Mouse (Mus musculus) gastrocnemius, adult 8-10 months (tissue): ENCODE results near the gene Chn1. TPM values are rescaled to one million over a fixed set of nuclear protein-coding genes. Genes with fewer than 3 reads are reported as not detected.

Experiments used
- DNase-seq, 2 experiments: peaks; one replicate each; pipeline ENCODE4 v3.0.0; 2022; ENCODE audit warnings: low spot score in 2 of 2
- total RNA-seq, 4 experiments: library from RNA; stranded (reverse); gene quantifications; 2 replicates each; pipeline ENCODE4 v1.2.4; 2022

The Chn1 gene
- total RNA-seq, 4 experiments from 2014 or later: 1.7 to 4.8 (median 3.3) TPM

DNA sequence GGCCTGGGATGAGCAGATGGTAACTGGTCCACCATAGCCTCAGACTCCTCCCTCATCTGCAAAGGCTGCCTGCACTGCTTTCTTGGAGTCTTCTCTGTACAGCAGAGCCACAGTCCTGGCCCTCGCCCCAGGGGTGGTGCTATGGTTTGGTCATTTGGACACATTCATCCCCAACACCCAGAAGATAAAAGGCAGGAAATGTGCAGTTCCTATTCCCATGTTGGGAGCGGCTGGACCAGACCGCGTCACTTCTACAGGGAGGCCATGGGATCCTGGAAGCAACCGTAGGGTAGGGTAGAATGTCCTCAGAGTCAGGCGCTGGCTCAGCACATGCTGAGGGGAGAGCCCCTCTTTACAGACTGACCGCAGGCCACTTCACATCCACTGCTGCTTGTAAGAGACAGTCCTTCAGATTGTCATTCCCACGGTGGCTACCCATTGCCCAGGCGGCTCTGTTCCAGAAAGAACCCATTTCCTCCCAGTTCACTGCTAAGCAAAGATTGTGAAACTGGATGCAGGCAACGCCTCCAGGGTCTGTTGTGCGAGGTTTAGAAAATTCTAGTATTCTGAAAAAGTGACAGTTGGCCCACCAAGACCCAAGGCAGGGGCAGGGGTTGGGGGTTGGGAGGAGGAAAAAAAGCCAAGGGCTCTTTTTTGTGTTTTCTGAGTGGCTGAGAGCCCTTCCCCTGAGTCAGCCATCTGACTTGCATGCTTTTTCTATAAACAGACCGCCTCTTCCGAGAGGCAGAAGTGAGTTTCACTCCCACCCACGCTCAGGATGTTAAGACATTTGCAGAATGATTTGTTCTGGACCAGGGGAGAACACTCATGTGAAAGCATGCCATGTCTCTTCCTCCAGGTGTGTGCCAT is 182.7 kb downstream of the Chn1 start:
- peak; percentile 33 to 51 for DNase-seq

DNA sequence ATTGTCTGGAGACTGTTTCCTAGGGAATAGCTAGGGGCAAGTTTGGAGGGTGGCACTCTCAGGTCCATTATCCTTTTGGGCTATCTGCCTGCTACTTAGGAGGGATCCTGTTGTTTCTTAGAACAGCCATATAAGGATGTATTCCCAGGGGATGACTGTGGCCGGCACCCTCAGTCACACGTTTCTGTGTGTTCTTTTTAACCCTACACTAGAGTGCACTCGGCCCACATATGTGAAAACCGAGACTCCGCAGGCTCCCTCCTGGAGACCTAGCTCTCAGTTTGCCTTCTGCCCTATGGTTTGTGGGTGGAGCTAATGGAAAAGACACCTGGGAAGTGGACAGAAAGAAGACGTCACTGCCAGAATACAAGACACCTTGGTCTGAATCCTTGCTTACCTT is 183.9 kb downstream of the Chn1 start:
- no peak for DNase-seq

DNA sequence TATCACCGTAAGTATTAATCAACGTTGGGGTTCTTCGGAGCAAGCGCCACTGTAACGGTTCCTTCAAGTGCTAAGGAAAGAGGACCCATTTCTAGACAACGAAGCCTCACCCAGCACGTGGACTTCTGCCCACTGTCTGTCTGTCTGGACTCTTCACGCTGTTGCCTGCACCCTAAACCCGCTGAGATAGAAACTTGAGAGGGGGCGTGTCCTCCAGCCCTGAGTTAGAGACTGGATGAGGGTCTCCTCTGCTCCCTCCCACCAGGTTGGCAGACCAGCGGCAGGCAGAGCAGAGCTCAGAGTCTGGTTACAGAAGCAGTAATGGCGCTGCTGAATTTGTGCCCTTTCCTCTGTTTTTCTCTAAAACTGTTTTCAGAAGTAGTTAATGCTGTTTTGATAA is 185.0 kb downstream of the Chn1 start:
- no peak for DNase-seq

DNA sequence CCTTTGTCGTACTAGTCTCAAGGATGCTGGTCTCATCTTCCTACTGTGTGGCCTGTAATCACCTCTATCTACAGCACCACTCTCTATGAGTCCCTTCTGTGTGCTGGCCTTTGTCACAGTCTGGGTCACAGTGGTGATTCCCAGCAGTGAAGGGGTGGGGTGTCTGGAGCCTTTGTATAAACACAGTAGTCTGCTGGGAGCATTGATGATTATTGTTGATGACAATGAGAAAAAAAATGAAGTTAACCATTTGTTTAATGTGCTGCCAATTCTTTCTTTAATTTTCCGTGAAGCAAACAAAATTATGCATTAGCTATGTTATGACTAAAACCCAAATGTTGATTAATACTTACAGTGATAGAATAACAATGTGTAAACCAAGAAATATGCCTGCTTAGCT is 186.2 kb downstream of the Chn1 start:
- DNase-seq: no peak

DNA sequence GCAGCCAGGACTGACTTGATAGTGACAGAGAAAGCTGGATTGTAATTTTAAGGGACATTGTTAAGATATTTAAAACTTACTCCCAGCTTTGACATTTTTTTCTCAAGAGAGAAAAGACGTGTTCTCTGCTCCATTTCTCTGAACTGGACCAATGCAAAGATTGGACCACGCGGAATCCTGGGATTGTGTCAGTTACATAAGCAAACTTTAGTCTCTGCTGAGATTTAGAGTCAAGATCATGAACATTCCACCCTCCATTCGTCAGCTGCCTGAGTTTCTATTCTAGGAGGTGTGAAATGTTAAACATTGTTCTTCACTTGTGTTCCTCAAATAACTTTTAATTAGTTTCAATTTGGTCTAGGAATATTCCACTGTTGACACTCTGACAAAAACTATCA is 188.0 kb downstream of the Chn1 start:
- no peak for DNase-seq

DNA sequence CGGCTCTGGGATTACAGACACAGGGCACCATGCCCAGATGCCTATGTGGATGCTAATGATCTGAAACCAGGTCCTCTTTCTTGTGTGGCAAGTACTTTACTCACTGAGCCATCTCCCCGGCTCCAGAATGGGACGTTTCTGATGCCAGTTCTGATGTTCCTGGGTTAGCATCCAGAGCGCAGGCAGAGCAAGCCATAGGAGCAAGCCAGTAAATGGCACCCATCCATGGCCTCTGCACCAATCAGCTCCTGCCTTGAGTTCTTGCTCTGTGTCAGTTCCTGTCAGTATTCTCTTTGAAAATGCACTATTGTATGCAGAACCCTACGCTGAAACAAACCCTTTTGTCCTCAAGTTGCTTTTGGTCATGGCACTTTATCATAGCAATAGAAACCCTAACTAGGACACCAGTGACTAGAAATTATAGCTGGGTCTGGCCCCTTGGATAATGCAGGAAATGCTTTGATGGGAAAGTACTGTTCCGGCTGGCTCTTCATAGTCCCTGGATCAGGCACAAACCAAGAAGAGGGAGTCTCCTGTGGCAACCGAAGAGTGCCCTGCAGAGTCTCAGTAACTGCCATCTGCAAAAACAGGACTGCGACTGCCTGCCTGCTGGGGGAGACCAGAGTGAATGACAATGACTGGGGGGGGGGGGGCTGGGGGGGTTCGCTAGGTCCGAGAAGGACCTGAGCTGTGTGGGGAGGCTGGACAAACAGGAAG is 188.6 kb downstream of the Chn1 start:
- DNase-seq: no peak

DNA sequence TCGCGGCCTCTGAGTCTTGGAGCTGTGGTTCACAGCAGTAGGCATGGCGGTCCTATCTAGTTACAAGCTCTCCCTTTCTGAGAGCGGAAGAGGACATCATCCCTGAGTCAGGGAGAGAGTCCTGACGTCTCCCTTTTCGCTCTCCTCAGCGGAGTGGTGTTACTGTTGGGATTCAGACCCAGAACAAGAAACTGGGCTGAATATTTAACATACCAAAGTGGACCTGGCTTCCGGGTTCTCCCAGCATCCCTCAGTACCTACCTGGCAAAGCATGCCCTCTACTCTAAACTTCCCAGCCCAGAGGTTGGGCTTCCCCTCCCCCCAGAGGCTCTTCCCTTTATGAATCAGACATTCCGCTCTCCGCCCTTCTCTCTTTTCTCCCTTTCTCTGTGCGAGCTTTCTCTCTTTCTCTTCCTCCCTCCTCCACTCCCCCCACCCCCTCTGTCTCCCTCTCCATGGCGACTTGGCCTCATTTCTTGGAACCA is 189.8 kb downstream of the Chn1 start:
- DNase-seq: no peak

DNA sequence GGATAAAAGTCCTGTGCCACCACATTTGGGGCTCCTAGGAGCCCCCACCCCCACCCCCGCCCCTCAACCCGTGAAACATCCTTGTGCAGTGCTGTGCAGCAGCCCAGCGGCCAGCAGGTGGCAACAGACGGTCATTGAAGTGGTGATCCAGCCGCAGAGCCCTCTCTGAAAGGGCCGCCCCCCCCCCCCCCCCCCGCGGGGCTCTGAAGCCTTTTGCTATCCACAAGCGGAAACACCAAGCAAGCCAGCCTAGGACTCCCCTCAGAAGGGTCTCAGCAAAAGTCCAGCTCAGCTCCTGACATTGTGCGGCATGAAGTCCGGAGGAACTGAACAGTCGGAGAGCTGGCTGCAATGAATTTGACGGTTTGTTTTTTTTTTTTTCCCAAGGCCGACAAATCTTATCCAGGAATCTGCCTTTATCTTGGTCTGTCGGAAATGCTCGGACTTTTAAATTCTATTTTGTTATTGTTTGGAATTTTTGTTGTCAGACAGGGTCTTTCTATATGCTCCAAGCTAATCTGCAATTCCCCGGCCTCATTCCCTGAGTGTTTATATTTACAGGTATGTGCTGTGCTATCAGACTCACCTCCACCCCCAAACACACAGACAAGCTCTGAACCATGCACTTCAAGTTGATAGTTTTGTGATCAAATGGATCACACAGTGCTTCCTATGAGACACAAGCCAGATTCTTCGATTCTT is 190.3 kb downstream of the Chn1 start:
- peak; percentile 44 to 60 for DNase-seq

DNA sequence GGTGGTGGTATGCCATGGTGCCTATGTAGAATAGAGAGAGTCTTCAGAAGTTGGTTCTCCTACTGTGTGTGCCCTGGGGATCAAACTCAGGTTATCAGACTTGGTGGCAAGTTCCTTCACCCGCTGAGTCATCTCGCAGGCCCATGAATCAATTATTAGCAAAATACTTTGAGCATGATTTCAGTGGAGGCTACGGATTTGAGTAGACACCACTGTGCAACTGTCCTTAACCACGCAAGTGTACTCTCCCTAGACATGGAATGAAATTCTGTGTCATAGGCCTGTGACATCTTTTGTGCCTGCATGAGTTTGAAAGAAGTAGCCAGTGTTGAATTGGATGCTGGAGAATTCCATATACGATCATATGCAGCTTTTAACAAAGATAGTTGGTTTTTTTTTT is 194.4 kb downstream of the Chn1 start:
- no peak for DNase-seq

DNA sequence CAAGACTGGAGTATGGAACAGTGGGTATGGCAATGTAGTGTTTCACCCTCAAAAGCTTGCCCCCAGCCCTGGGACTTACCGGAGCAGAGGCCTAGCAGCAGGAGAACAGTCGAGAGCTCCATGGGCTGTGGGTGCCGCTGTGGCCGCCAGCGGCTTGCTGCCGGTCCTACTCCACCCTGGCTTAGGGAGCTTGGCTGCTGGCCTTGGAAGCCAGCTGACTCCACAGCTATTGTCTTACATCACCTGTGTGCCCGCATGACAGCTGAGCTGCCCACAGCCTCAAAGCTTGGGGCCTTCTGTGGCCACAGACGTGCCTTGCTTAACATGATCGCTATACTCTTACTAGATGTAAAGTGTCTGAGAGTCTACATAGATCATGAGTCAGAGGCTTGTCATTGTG is 195.0 kb downstream of the Chn1 start, which contains the start of gene Chrna1:
Gene Chrna1 (minus strand): TSS at position 173 of the 400 bp plus-strand sequence.
- DNase-seq: no peak

DNA sequence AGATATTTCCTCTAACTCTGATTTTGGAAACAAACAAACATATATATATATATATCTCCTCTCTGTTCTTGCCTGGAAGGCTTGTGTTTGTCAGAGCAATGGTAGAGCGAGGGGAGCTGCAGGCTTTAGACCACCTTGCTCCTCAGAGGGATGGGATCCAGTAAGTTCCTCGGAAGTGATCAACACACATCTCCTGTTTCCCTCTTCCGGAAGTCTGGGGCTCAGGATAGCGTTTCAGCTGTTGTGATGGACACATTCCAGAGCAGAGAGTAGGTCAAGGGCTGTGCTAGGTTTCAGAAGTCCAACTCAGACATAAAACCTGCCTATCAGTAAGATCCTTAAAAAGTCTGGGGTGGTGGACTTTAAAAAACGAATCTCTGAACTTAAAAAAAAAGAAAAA is 196.0 kb downstream of the Chn1 start:
- DNase-seq: no peak

DNA sequence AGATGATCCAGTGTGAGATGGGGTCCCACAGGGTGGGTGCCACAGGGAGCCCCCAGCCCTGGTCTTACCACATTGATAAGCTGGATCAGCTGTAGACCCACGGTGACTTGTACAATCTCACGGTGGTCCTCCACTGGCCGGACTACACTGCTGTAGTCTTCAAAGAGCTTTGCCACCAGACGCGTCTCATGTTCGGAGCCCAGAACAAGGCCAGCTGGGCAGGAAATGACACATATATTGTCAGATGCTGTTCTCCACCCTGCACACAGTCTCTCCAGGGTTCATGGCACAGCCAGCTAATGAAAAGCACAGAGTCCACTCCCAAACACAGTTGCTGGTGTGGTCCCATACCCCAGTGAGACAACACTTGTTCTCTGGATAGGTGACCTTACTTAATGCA is 200.7 kb downstream of the Chn1 start:
- DNase-seq: no peak

DNA sequence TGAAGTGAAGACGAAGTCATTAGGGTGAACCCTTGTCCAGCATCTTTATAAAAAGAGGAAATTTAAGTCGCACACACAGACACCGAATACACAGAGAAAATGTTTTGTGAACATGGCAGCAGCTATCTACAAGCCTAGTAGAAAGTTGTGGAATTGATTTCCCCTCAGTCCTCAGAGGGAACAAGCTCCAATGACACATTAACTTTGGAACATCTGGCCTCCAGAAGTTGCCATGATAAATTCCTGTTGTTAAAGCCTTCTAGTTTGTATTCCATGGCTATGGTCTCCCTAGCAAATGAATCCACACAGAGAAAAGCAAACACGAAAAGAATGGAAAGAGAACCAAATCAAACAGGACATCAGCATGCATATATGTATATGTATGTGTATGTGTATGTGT is 201.6 kb downstream of the Chn1 start:
- no peak for DNase-seq

DNA sequence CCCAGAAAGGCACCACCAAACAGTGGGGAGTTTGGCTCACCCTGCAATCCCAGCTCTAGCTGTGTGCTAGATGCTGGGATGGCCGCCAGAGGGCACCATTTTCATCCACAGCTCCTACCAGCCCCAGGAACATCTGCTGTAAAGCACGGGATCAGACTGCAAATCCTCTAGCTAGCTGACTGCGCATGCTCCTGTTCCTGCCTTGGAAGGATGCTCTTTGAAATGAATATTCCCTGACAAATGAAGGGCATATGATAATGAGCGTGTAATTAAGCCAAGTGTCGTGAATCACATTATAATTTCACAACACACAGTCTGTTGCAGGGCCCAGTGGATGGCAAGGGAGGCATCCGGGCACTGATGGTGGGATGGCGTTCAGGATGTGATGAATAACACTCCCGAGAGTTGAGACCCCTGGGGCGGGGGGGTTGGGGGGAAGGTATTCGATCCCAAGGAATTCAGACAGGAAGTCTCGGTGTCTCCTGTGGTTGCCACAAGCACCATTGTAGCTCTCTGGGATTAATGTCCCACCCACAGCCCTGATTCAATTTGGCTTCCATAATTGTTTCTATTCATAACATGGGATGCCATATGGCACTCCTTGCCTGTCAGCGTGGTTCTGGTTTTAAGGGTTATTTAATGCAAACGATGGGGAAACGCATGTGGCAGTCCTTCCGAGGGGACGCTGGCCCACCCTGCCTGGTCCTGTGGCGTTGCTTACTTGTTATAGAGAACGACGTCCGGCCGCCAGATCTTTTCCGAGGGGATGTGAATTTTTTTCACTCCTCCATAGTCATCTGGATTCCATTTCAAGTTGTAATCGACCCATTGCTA is 202.4 kb downstream of the Chn1 start:
- peak; percentile 25 to 48 for DNase-seq

DNA sequence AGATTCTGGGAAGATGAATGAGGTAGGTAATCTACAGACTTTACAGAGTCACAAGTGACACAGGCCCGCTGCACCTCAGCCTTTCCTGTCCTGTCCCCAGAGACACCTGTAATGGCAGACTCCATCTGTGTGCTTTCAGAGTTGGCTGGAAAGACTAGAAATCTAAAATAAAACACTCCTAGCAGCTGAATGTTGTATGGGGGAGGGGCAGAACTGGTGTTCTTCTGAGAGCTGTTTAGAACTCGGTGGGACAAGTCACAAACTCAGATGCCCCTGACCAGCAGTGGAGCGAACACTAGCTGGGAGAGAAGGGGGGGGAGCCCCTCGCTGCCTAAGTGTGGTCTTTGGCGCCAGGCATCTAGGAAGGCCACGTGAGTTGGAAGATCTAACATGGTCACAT is 203.2 kb downstream of the Chn1 start:
- DNase-seq: no peak

DNA sequence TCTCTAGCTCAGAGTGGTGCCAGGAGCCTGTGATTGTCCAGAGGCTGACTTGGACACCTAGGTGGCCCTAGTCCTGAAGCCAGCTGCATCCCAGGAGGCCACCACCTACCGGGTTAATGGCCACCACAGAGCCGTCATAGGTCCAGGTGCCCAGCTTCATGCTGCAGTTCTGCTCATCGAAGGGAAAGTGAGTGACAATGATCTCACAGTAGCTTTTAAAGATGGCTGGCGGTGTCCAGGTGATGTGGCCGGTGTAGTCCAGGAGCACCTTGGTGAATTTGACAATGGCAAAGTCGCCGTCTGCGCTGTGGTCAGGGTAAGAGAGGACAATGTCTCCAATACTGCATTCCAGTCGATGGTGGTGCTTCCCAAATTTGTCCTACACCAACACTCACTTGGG is 203.8 kb downstream of the Chn1 start:
- no peak for DNase-seq

DNA sequence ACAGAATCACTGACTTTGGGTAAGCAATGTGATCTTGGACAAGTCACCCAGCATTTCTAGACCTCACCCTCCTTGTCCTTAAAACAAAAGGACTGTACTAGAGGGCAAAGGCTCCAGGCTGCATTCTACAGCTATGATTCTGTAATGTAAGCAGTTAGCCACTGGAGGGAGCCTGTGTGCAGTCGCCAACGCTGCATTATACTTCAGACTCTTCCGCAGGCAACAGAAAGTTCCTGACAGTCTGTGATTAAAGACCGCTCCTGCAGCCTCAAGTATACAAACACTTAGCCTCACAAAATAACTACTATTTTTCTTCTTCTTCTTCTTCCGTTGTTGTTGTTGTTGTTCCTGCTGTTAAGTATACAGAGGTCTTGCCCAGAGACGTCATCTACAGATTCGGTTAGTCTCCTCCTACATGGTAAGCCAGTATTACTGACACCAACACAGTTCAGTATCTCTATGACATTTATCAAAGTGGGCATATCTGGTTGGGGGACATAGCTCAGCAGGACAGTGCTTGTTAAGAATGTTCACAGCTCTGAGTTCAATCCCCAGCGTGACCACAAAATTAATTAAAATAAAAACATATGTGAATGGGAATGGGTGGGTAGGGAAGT is 208.0 kb downstream of the Chn1 start:
- DNase-seq: no peak

DNA sequence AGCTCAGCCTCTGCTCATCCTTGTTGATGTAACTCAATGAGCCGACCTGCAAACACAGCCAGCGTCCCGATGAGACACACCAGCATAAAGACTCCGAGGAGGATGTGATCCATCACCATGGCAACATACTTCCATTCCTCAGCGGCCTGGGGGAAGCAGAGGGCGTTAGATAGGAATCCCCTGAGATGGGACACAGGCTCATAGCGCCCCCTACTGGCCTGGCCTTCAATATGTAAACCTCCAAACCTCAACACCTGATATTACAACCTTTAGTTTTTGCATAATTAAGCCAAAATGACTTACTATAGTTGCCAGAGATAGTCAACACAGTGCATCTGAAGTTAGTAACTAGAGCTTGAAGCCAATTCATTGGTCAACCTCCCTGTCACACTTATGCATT is 209.0 kb downstream of the Chn1 start:
- no peak for DNase-seq

DNA sequence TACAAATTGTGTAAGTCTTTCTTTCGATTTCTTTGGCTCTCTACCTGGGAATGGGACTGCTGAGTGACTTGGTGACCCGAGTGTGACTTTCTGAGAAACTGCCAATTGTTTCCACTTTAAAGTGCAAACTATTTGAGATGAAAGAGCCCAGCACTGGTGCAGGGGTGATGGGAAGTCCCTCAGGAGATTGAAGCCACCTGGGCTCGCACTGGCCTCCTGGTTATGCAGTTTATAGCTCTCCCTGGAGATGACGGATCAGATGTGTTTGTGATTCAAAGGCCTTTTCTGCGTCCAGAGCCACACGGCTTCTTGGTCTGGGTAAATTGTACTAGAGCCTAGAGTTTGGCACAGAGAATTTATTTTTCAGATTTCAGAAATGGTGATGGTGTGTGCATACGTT is 211.5 kb downstream of the Chn1 start:
- no peak for DNase-seq

DNA sequence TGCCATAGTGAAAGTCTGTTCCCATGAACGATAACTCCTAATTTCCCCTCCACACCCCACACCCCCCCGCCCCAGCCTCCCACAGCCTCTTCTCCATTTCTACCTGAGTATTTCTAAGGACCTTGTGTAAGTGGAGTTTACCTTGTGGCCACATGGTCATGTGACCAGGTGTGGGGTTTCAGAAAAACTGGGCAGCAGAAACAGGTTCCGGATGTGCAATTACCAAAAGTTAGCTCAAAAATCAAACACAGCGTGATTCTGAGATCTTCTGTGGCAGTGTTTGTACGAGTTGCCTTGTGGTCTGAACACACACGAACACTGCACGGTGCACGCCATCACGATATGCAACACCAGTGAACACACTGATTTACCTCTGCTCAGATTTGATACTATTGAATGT is 212.5 kb downstream of the Chn1 start:
- DNase-seq: no peak

DNA sequence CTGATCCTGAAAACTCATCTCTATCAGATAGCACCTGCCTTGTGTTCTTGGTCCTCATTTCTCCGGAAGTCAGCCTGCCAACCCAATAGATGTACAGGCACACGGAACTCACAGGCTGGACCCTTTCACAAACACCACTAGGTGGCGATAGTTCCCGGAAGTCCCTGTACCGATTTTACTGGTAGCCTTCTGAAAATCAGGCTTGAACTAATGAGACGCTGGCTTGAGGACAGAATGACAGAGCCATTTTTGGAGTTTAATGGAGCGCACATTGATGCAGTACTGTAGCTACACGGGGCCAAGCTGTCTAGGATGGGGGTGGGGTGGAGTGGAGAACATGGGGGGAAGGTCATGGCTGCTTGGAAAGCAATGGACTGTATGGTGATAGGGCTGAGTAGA is 213.5 kb downstream of the Chn1 start:
- no peak for DNase-seq
